Mouse (Mus musculus): Measurements from ENCODE around the gene 1110059G10Rik.

Gene 1110059G10Rik

DNA sequence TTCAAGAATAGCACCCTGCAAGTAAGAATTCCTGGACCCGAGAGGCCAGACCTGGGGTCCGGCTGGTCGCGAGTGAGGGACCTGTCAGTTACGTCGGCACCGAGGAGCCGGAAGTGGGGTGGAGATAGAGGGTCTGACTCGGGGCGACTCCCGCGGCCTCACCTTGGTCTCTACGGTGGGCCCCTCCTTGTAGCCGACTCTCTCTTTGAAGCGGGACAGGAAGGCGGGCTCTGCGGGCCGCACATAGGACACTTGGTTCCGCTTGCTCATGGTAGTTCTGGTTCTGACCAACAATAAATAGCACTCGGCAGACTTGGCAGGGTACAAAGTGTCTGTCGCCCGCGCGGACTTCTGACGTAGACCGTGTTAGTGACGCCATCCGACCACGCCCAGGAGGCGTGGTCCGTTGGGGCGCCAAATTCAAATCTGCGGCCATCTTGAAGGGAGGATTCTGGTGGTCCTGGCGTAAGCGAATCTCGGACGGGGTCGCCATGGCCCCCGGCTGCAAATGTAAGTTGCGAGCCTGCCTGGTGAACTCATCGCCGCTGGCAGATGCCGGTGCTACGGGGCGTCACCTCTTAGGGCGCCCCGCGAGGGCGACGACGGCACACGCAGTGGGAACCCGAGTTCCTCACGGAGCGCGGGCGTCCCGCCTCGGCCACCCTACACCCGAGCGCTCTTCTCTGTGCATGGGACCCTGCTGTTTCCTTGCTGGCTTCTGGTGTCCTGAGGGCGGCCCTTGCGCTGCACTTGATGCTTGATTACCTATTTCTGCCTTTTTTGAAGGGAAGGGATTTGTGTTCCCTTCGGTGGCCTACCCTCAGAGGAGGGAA is at the start of gene 1110059G10Rik, which contains the start of gene Kif15:
Gene 1110059G10Rik (minus strand): TSS at position 358 of the 833 bp plus-strand sequence.
Gene Kif15 (plus strand): TSS at position 404 of the 833 bp plus-strand sequence.
- peak; percentile 79 to 94 for DNase-seq

DNA sequence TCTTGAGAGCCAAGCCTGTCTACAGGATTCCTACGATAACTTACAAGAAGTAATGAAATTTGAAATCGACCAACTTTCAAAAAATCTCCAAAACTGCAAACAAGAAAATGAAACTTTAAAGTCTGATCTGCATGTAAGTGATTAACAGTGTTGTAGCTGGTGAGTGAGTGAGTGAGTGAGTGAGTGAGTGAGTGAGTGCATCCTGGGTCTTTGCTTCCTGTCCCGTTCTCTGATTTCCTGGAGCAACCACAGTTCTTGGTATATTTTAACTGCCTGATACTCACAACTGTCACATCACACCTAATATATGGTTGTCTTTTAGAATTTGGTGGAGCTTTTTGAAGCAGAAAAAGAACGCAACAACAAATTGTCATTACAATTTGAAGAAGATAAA is 48.4 kb upstream of the 1110059G10Rik start:
- DNase-seq = no peak

DNA sequence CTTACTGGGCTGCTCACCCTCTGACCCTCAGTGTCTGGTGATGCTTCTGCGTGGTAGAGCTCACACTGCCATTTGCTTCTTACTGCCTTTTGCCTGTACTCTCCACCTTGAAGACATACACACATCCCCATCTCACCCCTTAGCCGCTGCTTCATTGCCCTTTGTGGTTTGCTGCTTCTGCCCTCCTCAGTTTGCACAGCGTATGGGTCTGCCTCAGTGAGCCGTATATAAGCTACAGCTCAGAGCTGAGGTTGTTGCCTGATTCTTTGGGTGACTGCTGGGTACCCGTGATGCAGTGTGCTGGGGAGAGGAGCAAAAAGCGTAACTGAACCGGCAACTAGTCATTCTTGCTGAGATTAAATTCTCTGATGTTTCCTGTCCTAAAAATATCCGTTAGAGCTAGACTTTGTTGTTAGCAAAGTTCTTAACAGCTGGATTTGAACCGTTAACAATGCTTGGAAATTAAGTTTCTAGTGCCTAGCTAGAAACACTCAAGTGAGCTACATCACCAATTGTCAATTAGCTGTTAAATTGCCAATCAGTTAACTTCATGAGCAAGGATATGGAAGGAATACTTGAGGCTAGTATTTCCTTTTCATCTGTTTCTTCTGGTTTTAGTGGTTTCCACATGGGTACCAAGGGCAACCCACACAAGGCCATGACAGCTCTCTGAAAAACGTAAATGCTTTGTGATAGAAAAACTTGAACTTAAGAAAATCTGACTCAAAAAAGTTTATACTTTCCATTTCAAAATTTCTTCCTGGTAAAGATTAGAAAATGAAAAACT is 47.8 kb upstream of the 1110059G10Rik start:
- DNase-seq = no peak

DNA sequence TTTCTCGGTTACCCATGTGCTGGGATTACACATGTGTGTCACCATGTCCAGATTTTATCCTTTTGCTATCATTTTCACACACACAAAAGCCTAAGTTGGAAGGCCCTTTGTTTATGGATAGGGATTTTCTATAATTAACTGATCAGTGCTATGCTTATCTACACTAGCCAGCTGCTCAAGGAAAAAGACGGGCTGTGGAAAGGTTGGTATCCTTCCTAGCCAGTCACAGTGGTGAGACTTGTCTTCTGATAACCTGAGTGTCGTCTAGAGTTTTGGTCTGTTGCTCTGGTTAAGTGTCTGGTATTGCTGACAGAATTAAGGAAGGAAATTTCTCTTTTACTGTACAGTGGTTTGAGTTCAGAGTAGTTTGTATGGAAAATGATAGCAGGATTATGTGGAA is 21.9 kb downstream of the 1110059G10Rik start:
- no peak for DNase-seq

DNA sequence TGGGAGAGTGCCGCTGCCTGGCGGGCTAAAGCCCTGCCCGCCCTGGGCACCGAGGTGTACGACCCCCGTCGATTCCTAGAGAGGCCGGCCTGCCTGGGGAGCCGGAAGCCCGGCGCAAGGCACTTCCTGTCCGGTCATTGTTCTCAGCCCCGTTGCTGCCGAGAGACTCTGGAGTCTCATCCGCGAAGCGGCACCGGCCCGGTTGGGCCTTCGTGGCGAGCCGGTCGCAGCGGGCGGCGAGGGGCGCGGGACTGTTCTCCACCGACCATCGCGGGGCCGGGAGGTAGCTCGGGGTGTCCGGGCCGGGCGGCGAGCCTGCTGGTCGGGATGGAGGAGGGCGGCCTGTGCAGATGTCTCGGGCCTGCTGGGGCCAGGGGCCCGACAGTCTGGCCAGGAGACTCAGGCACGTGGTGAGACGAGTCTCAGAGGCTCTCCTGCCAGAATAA is 27.8 kb downstream of the 1110059G10Rik start, which contains the start of gene Zfp105:
Gene Zfp105 (plus strand): TSS at position 137 of the 446 bp plus-strand sequence.
- peak in 1 of 2 experiments; percentile 24 for DNase-seq

DNA sequence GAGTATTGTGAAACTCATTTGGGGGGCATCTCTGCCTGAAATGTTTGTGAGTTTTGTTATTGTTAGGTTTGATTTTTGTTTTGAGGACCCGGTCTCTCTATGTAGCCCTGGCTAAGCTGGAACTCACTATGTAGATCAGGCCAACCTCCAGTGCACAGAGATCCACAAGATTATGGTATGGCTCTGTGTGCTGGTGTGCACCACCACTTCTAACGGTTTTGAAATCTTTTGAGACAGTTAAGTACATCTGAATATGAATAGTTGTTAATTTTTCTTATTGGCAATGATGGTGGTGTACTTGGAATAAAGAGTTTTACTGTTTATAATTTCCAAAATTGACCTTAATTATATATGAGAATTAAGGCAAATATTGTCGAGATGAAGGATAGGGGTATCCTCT is 28.4 kb downstream of the 1110059G10Rik start:
- no peak for DNase-seq

DNA sequence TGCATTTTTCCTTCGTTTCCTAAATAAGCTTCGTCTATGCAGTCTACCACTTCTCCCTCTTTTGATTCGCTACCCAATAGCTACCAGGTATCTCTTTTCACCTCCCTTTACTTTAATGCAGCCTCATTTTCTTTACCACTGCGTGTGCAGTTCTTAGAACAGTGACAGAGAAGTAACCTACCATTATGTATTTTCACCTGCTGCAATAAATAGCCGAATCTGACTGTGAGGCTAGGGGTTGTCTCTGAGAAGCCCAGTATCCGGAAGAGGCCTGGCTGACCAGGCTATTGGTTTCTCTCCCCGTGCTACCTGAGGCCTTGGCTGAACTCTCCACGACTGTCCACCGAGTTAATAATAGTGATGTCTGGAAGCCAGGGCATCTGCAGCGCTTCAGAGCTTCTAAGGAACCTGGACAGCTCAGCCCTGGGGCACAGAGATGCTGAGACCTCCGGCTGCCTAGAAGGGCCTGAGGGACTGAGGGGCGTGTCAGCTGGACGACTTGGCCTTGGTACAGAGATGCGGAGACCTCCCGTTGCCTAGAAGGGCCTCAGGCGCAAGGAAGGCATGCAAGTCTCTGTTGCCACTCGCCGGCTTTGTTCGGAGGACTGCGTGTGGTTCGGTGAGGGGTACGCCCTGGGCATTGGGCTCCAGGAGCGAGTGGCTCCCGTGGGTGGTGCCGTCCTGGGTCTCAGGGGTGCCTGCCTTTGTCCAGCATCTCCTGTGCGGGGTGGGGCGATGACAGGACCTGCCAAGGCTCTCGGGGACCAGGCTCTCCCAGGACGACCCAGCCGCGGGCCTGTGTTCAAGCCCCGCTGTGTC is 47.9 kb downstream of the 1110059G10Rik start:
- no peak for DNase-seq

DNA sequence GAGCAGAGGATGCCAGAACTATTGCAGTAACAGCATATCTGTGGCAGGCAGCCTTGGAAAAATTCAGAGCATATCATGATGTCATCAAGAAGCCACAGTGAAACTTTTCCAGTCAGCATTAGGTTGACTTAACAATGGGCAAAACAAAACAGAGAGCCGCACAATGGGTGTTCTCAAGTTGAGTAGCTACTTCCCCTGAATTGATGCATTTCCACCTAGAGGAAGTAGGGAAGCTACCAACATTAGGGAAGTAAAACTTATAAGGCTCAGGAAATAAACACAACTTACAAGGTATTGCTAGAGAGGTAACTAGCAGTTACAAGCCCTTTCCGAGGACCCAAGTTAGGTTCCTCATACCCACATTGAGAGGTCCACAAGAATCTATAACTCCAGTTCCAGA is 49.8 kb downstream of the 1110059G10Rik start:
- no peak for DNase-seq
